Mouse (Mus musculus): ENCODE measurements around the gene Fbxl17. TPM values are rescaled to one million over a fixed set of nuclear protein-coding genes. Genes with fewer than 3 reads are reported as not detected.

Gene Fbxl17
- polyA plus RNA-seq, 1 experiment from 2014 or later = 10.7 TPM

DNA sequence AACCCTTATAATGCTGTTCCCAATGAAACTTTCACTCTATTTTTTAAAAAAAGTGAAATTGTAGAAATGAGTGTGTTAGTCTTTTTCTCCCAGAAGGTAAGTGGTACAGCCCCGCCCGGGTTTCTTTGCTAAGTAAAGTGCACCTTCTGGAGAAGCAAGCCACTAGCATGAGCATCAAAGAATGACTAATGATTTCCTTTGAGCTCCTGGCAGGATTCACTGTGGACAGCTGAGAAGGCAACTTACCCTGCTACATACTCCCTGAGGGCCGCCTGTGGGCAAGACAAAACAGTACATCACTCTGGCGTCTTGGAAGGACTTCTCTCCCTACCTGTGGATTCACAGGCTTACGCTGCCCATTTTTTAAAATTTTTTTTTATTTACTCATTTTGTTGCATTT is 217.8 kb downstream of the Fbxl17 start:
- H3K9me3 ChIP-seq (ENCODE audit: control insufficient read depth, low read length) = no peaks in the 10 kb centered on the region
- ATAC-seq (ENCODE audit: low read depth) (peak; percentile 44; the same call in 1 of the 2 replicates), DNase-seq (ENCODE audit: low spot score) (no peak)
- no peaks in the 10 kb centered on the region for H3K36me3 ChIP-seq (ENCODE audit: control insufficient read depth, insufficient read depth, low read length)
- no peak overlapping the region for H3K27ac ChIP-seq (replicated peaks; ENCODE audit: low read depth, low read length)
- H3K4me1 ChIP-seq (ENCODE audit: control insufficient read depth, insufficient read depth, low read length) = no peaks in the 10 kb centered on the region
- no peak overlapping the region for H3K9ac ChIP-seq (ENCODE audit: low read depth, low read length)
- no peak overlapping the region for H3K4me2 ChIP-seq (ENCODE audit: low read depth, low read length)
- 72% methylated on average over 5 of the region's 5 CpGs for WGBS
- no peaks in the 10 kb centered on the region for H3K27me3 ChIP-seq (replicated peaks; ENCODE audit: control insufficient read depth, insufficient read depth, low read length)
- no peak overlapping the region for H3K4me3 ChIP-seq (ENCODE audit: low read depth, low read length)

DNA sequence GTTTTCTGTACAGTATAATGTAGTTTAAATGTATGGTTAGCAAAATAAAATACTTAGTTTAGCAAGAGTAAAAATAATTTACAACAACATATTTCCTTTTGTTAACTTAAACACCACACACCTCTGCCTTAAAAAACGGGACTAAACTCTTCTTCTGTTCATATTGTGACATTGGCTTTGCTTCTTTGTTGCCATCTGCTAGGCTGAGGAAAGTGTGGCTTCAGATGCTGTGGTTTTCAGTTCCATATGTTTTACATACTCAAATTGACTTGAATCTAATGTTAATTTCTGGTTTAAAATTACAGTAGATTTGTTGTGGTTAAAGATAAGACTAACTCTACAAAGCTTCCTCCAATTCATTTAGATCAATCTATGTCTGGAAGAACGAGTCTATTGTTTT is 218.8 kb downstream of the Fbxl17 start:
- H3K4me1 ChIP-seq (ENCODE audit: control insufficient read depth, insufficient read depth, low read length) = no peaks in the 10 kb centered on the region
- no peak overlapping the region for H3K4me2 ChIP-seq (ENCODE audit: low read depth, low read length)
- no peaks in the 10 kb centered on the region for H3K9me3 ChIP-seq (ENCODE audit: control insufficient read depth, low read length)
- H3K9ac ChIP-seq (ENCODE audit: low read depth, low read length) = no peak overlapping the region
- WGBS = 58% methylated on average over 2 of the region's 2 CpGs
- no peak overlapping the region for H3K27ac ChIP-seq (replicated peaks; ENCODE audit: low read depth, low read length)
- ATAC-seq (ENCODE audit: low read depth) (no peak), DNase-seq (ENCODE audit: low spot score) (no peak)
- no peak overlapping the region for H3K4me3 ChIP-seq (ENCODE audit: low read depth, low read length)
- H3K27me3 ChIP-seq (replicated peaks; ENCODE audit: control insufficient read depth, insufficient read depth, low read length) = no peaks in the 10 kb centered on the region
- H3K36me3 ChIP-seq (ENCODE audit: control insufficient read depth, insufficient read depth, low read length) = no peaks in the 10 kb centered on the region

DNA sequence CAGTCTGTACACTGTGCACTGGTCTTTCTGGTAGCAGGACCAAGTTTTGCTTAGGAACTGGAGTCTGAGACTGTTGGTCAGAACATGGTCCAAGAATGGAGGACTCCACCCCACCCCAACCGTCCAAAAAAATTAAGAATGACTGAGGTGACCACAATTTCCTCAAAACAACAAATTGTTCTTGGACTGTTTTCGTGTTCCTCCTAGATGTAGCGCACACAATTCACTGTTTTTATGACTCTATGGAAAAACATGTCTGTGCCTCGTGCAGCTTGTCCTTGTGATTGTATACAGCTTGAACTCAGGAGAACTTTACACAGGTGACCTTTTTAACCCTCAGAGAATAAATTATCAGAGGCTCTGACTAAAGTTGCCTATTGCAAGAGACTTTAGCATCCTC is 220.7 kb downstream of the Fbxl17 start:
- Histone ChIP-seq H3K9me3 (ENCODE audit: control insufficient read depth, low read length) (no peaks in the 10 kb centered on the region), H3K27me3 (replicated peaks; ENCODE audit: control insufficient read depth, insufficient read depth, low read length) (no peaks in the 10 kb centered on the region), H3K27ac (replicated peaks; ENCODE audit: low read depth, low read length) (no peak overlapping the region), H3K4me3 (ENCODE audit: low read depth, low read length) (no peak overlapping the region), H3K4me1 (ENCODE audit: control insufficient read depth, insufficient read depth, low read length) (no peaks in the 10 kb centered on the region), H3K36me3 (ENCODE audit: control insufficient read depth, insufficient read depth, low read length) (no peaks in the 10 kb centered on the region), H3K9ac (ENCODE audit: low read depth, low read length) (no peak overlapping the region), H3K4me2 (ENCODE audit: low read depth, low read length) (no peak overlapping the region)
- DNase-seq (ENCODE audit: low spot score) (no peak), ATAC-seq (ENCODE audit: low read depth) (0 out of 2 replicates have a peak, but pooled peaks have one; percentile 22)
- 70% methylated on average over 4 of the region's 4 CpGs for WGBS

DNA sequence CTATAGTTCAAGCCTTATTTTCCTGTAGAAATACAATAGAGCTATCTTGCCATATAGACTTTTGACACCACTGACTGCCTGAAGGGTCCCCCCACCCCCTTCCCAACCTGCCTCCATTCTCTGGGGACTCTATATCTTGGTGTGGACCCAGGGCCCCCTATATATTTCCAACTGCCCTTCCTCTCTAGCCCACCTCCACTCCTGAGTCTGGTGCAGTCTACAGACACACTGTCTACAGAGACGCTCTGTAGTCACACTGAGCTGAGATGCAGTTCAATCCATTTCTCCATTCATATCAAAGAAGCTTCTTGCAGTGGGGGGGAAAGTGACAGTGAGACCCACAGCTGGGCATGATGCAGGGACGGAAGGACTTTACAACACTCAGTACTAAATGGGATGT is 226.5 kb downstream of the Fbxl17 start:
- H3K4me3 ChIP-seq (ENCODE audit: low read depth, low read length) = no peak overlapping the region
- H3K27me3 ChIP-seq (replicated peaks; ENCODE audit: control insufficient read depth, insufficient read depth, low read length) = no peaks in the 10 kb centered on the region
- 92% methylated on average over 2 of the region's 2 CpGs for WGBS
- ATAC-seq (ENCODE audit: low read depth) (no peak), DNase-seq (ENCODE audit: low spot score) (no peak)
- H3K4me2 ChIP-seq (ENCODE audit: low read depth, low read length) = no peak overlapping the region
- H3K27ac ChIP-seq (replicated peaks; ENCODE audit: low read depth, low read length) = no peak overlapping the region
- no peak overlapping the region for H3K9ac ChIP-seq (ENCODE audit: low read depth, low read length)
- H3K36me3 ChIP-seq (ENCODE audit: control insufficient read depth, insufficient read depth, low read length) = no peaks in the 10 kb centered on the region
- no peaks in the 10 kb centered on the region for H3K9me3 ChIP-seq (ENCODE audit: control insufficient read depth, low read length)
- H3K4me1 ChIP-seq (ENCODE audit: control insufficient read depth, insufficient read depth, low read length) = 0 out of 2 replicates have a peak, but pooled peaks cover 5% of the 10 kb centered on the region

DNA sequence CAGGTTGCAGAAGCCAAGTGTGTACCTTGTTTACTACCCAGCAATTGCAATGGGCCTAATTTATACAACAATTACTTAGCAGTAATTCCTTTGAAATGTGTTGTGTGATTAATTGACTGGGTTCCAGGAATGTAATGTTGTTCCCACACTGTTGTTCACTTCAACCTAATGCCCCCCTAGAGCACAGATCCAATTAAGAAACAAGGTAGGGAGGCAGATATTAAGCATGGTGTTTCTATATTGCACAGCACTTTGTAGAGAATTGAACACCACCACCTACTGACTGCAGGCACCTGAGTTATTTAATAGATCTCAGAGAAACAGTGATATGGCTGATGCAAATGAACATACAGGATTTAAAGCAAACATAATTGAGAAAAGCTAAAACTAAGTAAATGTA is 226.9 kb downstream of the Fbxl17 start:
- Histone ChIP-seq H3K27me3 (replicated peaks; ENCODE audit: control insufficient read depth, insufficient read depth, low read length) (no peaks in the 10 kb centered on the region), H3K36me3 (ENCODE audit: control insufficient read depth, insufficient read depth, low read length) (no peaks in the 10 kb centered on the region), H3K27ac (replicated peaks; ENCODE audit: low read depth, low read length) (no peak overlapping the region), H3K9ac (ENCODE audit: low read depth, low read length) (no peak overlapping the region), H3K4me3 (ENCODE audit: low read depth, low read length) (no peak overlapping the region), H3K4me2 (ENCODE audit: low read depth, low read length) (no peak overlapping the region), H3K4me1 (ENCODE audit: control insufficient read depth, insufficient read depth, low read length) (0 out of 2 replicates have a peak, but pooled peaks cover 6% of the 10 kb centered on the region), H3K9me3 (ENCODE audit: control insufficient read depth, low read length) (no peaks in the 10 kb centered on the region)
- ATAC-seq (ENCODE audit: low read depth) (no peak), DNase-seq (ENCODE audit: low spot score) (no peak)

DNA sequence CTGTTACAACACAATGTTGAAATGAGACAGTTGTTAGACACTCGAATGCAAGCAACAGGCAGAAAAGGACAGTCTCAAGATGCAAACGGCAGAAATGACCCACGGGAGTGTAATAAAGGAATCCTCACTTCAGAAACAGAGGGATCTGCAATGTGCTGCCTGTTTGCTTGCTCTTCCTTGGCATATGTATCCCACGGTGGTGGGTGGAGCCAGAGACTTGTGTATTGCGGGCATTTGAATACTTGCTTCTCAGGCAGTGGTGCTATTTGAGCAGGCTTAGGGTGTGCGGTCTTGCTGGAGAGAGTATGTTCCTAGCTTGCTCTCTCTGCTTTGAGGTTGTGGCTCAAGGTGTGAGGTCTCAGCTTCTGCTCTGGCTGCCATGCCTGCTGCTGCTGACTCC is 228.8 kb downstream of the Fbxl17 start:
- no peak for ATAC-seq (ENCODE audit: low read depth)
- Histone ChIP-seq H3K36me3 (ENCODE audit: control insufficient read depth, insufficient read depth, low read length) (no peaks in the 10 kb centered on the region), H3K9me3 (ENCODE audit: control insufficient read depth, low read length) (no peaks in the 10 kb centered on the region), H3K9ac (ENCODE audit: low read depth, low read length) (no peak overlapping the region), H3K4me3 (ENCODE audit: low read depth, low read length) (no peak overlapping the region), H3K27ac (replicated peaks; ENCODE audit: low read depth, low read length) (no peak overlapping the region), H3K4me1 (ENCODE audit: control insufficient read depth, insufficient read depth, low read length) (0 out of 2 replicates have a peak, but pooled peaks cover 8% of the 10 kb centered on the region), H3K4me2 (ENCODE audit: low read depth, low read length) (no peak overlapping the region), H3K27me3 (replicated peaks; ENCODE audit: control insufficient read depth, insufficient read depth, low read length) (no peaks in the 10 kb centered on the region)
- no peak for DNase-seq (ENCODE audit: low spot score)
- WGBS = 64% methylated on average over 6 of the region's 6 CpGs

DNA sequence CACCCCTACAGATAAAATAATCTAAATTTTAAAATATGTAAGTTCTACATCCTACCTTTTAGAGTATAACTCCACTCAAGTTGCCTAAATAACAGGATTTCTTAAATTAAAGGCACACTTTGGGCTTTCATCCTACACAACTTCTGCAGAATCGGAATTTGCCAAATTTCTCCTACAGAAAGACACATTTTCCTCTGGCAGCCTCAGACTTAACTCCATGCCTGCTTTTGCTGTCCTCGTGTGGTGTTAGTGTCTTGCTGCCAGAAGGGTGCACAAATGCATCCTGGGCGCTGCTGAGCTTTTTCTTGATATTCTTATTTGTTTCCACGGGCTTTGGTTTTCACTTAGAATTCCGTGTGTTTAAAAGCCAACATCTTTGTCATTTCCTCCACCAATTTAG is 229.3 kb downstream of the Fbxl17 start:
- ATAC-seq (ENCODE audit: low read depth) (no peak), DNase-seq (ENCODE audit: low spot score) (no peak)
- H3K4me1 ChIP-seq (ENCODE audit: control insufficient read depth, insufficient read depth, low read length) = 0 out of 2 replicates have a peak, but pooled peaks cover 8% of the 10 kb centered on the region
- H3K4me3 ChIP-seq (ENCODE audit: low read depth, low read length) = no peak overlapping the region
- H3K4me2 ChIP-seq (ENCODE audit: low read depth, low read length) = no peak overlapping the region
- no peaks in the 10 kb centered on the region for H3K36me3 ChIP-seq (ENCODE audit: control insufficient read depth, insufficient read depth, low read length)
- H3K9me3 ChIP-seq (ENCODE audit: control insufficient read depth, low read length) = no peaks in the 10 kb centered on the region
- no peak overlapping the region for H3K27ac ChIP-seq (replicated peaks; ENCODE audit: low read depth, low read length)
- no peak overlapping the region for H3K9ac ChIP-seq (ENCODE audit: low read depth, low read length)
- H3K27me3 ChIP-seq (replicated peaks; ENCODE audit: control insufficient read depth, insufficient read depth, low read length) = no peaks in the 10 kb centered on the region
- WGBS = 88% methylated on average over 5 of the region's 5 CpGs

DNA sequence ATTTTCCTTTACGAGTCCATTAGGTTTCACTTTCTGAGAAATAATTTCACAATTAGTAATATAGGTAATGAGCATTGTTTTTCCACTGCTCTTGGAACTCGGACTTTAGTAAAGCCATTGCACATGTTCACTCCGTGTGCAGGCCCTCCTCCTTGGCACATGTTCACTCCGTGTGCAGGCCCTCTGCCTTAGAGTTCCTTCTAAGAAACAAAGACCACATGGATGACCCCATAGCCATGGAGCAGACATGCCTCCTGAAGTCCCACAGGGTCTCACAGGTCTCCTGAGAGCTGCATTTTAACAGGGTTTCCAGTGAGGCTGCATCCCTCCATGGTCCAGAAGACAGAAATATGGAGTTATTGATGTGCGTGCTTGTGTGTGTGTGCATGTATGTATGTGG is 237.1 kb downstream of the Fbxl17 start:
- H3K36me3 ChIP-seq (ENCODE audit: control insufficient read depth, insufficient read depth, low read length) = no peaks in the 10 kb centered on the region
- H3K9me3 ChIP-seq (ENCODE audit: control insufficient read depth, low read length) = no peaks in the 10 kb centered on the region
- DNase-seq (ENCODE audit: low spot score) (no peak), ATAC-seq (ENCODE audit: low read depth) (no peak)
- H3K27ac ChIP-seq (replicated peaks; ENCODE audit: low read depth, low read length) = no peak overlapping the region
- no peak overlapping the region for H3K4me3 ChIP-seq (ENCODE audit: low read depth, low read length)
- no peaks in the 10 kb centered on the region for H3K27me3 ChIP-seq (replicated peaks; ENCODE audit: control insufficient read depth, insufficient read depth, low read length)
- no peak overlapping the region for H3K4me2 ChIP-seq (ENCODE audit: low read depth, low read length)
- no peak overlapping the region for H3K9ac ChIP-seq (ENCODE audit: low read depth, low read length)
- H3K4me1 ChIP-seq (ENCODE audit: control insufficient read depth, insufficient read depth, low read length) = no peaks in the 10 kb centered on the region
- WGBS = 86% methylated on average over 5 of the region's 5 CpGs

DNA sequence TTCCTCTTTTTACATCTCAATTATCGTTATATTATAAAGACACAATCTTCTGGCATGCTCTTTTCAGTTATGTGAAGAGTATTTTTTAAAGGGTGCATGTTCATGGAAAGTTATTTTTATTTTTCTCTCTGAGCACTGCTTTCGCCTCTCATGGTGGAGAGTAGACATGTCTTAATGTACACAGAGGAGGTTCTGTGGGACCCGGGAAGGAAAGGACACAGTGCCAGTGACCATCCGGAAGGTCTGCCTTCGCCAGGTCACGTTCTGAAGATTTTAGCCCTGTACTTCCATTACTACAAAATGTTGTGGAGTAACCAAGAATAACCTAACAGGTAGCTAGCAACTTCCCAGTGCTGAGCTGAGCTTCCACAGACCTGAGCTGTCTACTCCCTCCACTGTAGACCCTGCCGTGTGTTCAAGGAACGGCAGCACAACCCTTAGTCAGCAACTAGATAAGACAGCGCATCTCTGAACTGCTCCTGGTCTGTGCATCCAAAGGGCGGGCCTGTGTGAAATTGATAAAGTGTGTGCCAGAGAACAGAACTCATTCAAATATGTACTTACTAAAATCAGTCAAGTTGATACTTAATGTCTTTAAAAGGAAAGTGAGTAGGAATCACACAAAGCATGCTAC is 238.2 kb downstream of the Fbxl17 start:
- 91% methylated on average over 10 of the region's 10 CpGs for WGBS
- H3K4me1 ChIP-seq (ENCODE audit: control insufficient read depth, insufficient read depth, low read length) = no peaks in the 10 kb centered on the region
- H3K4me2 ChIP-seq (ENCODE audit: low read depth, low read length) = no peak overlapping the region
- H3K9ac ChIP-seq (ENCODE audit: low read depth, low read length) = no peak overlapping the region
- no peak for DNase-seq (ENCODE audit: low spot score)
- H3K27ac ChIP-seq (replicated peaks; ENCODE audit: low read depth, low read length) = no peak overlapping the region
- no peak overlapping the region for H3K4me3 ChIP-seq (ENCODE audit: low read depth, low read length)
- H3K27me3 ChIP-seq (replicated peaks; ENCODE audit: control insufficient read depth, insufficient read depth, low read length) = no peaks in the 10 kb centered on the region
- no peaks in the 10 kb centered on the region for H3K36me3 ChIP-seq (ENCODE audit: control insufficient read depth, insufficient read depth, low read length)
- H3K9me3 ChIP-seq (ENCODE audit: control insufficient read depth, low read length) = no peaks in the 10 kb centered on the region
- ATAC-seq (ENCODE audit: low read depth) = no peak

All from embryonic facial prominence, embryonic 14.5 days (tissue).